8 mouse cellular contexts compared by ENCODE assay signal in genomic region chr1:133069275-133070120, GRCm38 (mm10). TPM values are rescaled to one million over a fixed set of nuclear protein-coding genes. Genes with fewer than 3 reads are reported as not detected.
DNase-seq lines count a peak whose midpoint lies in the region; ATAC-seq and TF ChIP-seq lines count a peak whose summit lies in the region.

No protein-coding gene starts in this region.

- H3K9me3 ChIP-seq in kidney, embryonic 16.5 days (ENCODE audit: low read length), result no peaks in the 10 kb centered on the region
- no peaks in the 10 kb centered on the region for H3K9me3 ChIP-seq in heart, embryonic 11.5 days (replicated peaks; ENCODE audit: control insufficient read depth, low read length)
- H3K9me3 ChIP-seq in limb, embryonic 14.5 days (ENCODE audit: control insufficient read depth, low read length), result no peaks in the 10 kb centered on the region

- 76% methylated on average over 12 of the region's 12 CpGs for WGBS in kidney, embryonic 16.5 days
- WGBS in bone marrow, adult 2 months, result 60% methylated on average over 12 of the region's 12 CpGs
- 62% methylated on average over 12 of the region's 12 CpGs for WGBS in heart, embryonic 11.5 days (ENCODE audit: insufficient replicate concordance)
- WGBS in limb, embryonic 14.5 days, result 72% methylated on average over 12 of the region's 12 CpGs

- DNase-seq in kidney, postnatal 4 days, result no peak
- DNase-seq in limb, embryonic 14.5 days (ENCODE audit: low spot score), result no peak
- DNase-seq in ovary, postnatal 14 days (ENCODE audit: low spot score), result no peak
- DNase-seq in embryo, embryonic 9.5 days (ENCODE audit: extremely low spot score), result no peak

- H3K27ac ChIP-seq in kidney, embryonic 16.5 days (ENCODE audit: low read length), result peak overlapping the region; percentile 71
- H3K27ac ChIP-seq in bone marrow, adult 2 months (ENCODE audit: control insufficient read depth, insufficient read depth, low read depth, low read length, poor library complexity), result peak overlapping the region; percentile 2; the same call in 1 of the 2 replicates
- H3K27ac ChIP-seq in heart, embryonic 11.5 days (ENCODE audit: low read depth, low read length), result peak overlapping the region; percentile 95
- peak overlapping the region; percentile 14; the same call in 1 of the 2 replicates for H3K27ac ChIP-seq in limb, embryonic 14.5 days (replicated peaks; ENCODE audit: low read depth, low read length)

- H3K4me1 ChIP-seq in kidney, embryonic 16.5 days (ENCODE audit: insufficient read depth, low read length), result peaks cover 10% of the 10 kb centered on the region; the same call in 1 of the 2 replicates
- peaks cover 8% of the 10 kb centered on the region for H3K4me1 ChIP-seq in bone marrow, adult 2 months (ENCODE audit: control insufficient read depth, insufficient read depth, low read length)
- H3K4me1 ChIP-seq in heart, embryonic 11.5 days (ENCODE audit: control insufficient read depth, insufficient read depth, low read length), result peaks cover 60% of the 10 kb centered on the region
- peaks cover 13% of the 10 kb centered on the region for H3K4me1 ChIP-seq in limb, embryonic 14.5 days (ENCODE audit: control insufficient read depth, insufficient read depth, low read length)

- H3K9ac ChIP-seq in kidney, embryonic 16.5 days (replicated peaks; ENCODE audit: low read length), result 0 out of 2 replicates have a peak overlapping the region, but pooled peaks have one; percentile 18
- peak overlapping the region; percentile 56 for H3K9ac ChIP-seq in heart, embryonic 11.5 days (ENCODE audit: low read depth, low read length)
- H3K9ac ChIP-seq in limb, embryonic 14.5 days (ENCODE audit: low read depth, low read length, severe bottlenecking), result no peak overlapping the region

- ATAC-seq in kidney, embryonic 16.5 days (ENCODE audit: low FRiP score, low TSS enrichment), result no peak
- ATAC-seq in heart, embryonic 11.5 days (replicated peaks; ENCODE audit: insufficient number of reproducible peaks, low FRiP score, low TSS enrichment), result no peak
- no peak for ATAC-seq in limb, embryonic 14.5 days (ENCODE audit: low FRiP score, low read depth)
- no peak; the same call in 1 of the 2 replicates for ATAC-seq in megakaryocyte progenitor cell, adult 5-6 weeks (replicated peaks; ENCODE audit: poor library complexity)

- no peak for TF ChIP-seq POLR2A in bone marrow, adult 2 months (IDR thresholded peaks at IDR 0.05; ENCODE audit: borderline replicate concordance, control insufficient read depth, low read depth, low read length)
- TF ChIP-seq POLR2A in limb, embryonic 14.5 days (IDR thresholded peaks at IDR 0.05; ENCODE audit: borderline replicate concordance, extremely low read depth, insufficient read depth, insufficient read length), result no peak

- H3K4me3 ChIP-seq in kidney, embryonic 16.5 days (ENCODE audit: low read length), result no peak overlapping the region
- no peak overlapping the region for H3K4me3 ChIP-seq in bone marrow, adult 2 months (replicated peaks; ENCODE audit: control insufficient read depth, low read depth, low read length)
- peak overlapping the region; percentile 25; the same call in 1 of the 2 replicates for H3K4me3 ChIP-seq in heart, embryonic 11.5 days (ENCODE audit: low read depth, low read length)
- no peak overlapping the region for H3K4me3 ChIP-seq in limb, embryonic 14.5 days (replicated peaks; ENCODE audit: low read length)

- H3K36me3 ChIP-seq in kidney, embryonic 16.5 days (ENCODE audit: insufficient read depth, low read length), result 0 out of 2 replicates have a peak, but pooled peaks cover 5% of the 10 kb centered on the region
- H3K36me3 ChIP-seq in heart, embryonic 11.5 days (ENCODE audit: control insufficient read depth, insufficient read depth, low read length), result no peaks in the 10 kb centered on the region; the same call in 1 of the 2 replicates
- H3K36me3 ChIP-seq in limb, embryonic 14.5 days (ENCODE audit: control insufficient read depth, insufficient read depth, low read length), result peaks cover 13% of the 10 kb centered on the region

- no peak for TF ChIP-seq CTCF in bone marrow, adult 2 months (IDR thresholded peaks at IDR 0.05; ENCODE audit: control insufficient read depth, insufficient read depth, low read length)

- H3K27me3 ChIP-seq in kidney, embryonic 16.5 days (ENCODE audit: insufficient read depth, low read length), result no peaks in the 10 kb centered on the region
- H3K27me3 ChIP-seq in heart, embryonic 11.5 days (ENCODE audit: control insufficient read depth, insufficient read depth, low read length), result no peaks in the 10 kb centered on the region
- H3K27me3 ChIP-seq in limb, embryonic 14.5 days (ENCODE audit: control insufficient read depth, insufficient read depth, low read length), result no peaks in the 10 kb centered on the region

- H3K4me2 ChIP-seq in kidney, embryonic 16.5 days (replicated peaks; ENCODE audit: low read depth, low read length), result no peak overlapping the region
- H3K4me2 ChIP-seq in heart, embryonic 11.5 days, result peak overlapping the region; percentile 59
- H3K4me2 ChIP-seq in limb, embryonic 14.5 days (replicated peaks; ENCODE audit: low read depth, low read length, severe bottlenecking), result no peak overlapping the region

RNA-seq across cellular contexts. Expression of gene Pik3c2b, which starts 24.0 kb away (rescaled TPM):
- 5.1 and 5.8 TPM in 2 replicates for polyA plus RNA-seq in kidney, embryonic 16.5 days (2015; fragmentation: Nextera tagmentation; extraction: Ambion mirVana)
- 6.6 and 17.9 TPM in 2 replicates for polyA plus RNA-seq in bone marrow, adult 2 months (2011; ENCODE audit: insufficient read depth, insufficient read length, low replicate concordance, missing spikeins)
- 7.7 and 10.3 TPM in 2 replicates for polyA plus RNA-seq in heart, embryonic 11.5 days (2014; fragmentation: Nextera tagmentation; extraction: Ambion mirVana)
- polyA plus RNA-seq in limb, embryonic 14.5 days (2012; rRNA removed), result 10.7 and 13.5 TPM in 2 replicates
- polyA plus RNA-seq in limb, embryonic 14.5 days (2014; fragmentation: Nextera tagmentation; extraction: Ambion mirVana), result 8.1 and 8.4 TPM in 2 replicates
- 1.8 and 2.6 TPM in 2 replicates for total RNA-seq in megakaryocyte progenitor cell, adult 5-6 weeks (2015)
- total RNA-seq in megakaryocyte progenitor cell, adult 5-6 weeks (2017), result 1.5 and 1.7 TPM in 2 replicates

RNA-seq across cellular contexts. Expression of gene Mdm4, which starts 39.1 kb away (rescaled TPM):
- polyA plus RNA-seq in kidney, embryonic 16.5 days (2015; fragmentation: Nextera tagmentation; extraction: Ambion mirVana), result 27.2 and 29.0 TPM in 2 replicates
- polyA plus RNA-seq in bone marrow, adult 2 months (2011; ENCODE audit: insufficient read depth, insufficient read length, low replicate concordance, missing spikeins), result 33.1 and 66.0 TPM in 2 replicates
- 34.4 and 41.2 TPM in 2 replicates for polyA plus RNA-seq in heart, embryonic 11.5 days (2014; fragmentation: Nextera tagmentation; extraction: Ambion mirVana)
- 132 and 144 TPM in 2 replicates for polyA plus RNA-seq in limb, embryonic 14.5 days (2012; rRNA removed)
- 45.6 and 50.2 TPM in 2 replicates for polyA plus RNA-seq in limb, embryonic 14.5 days (2014; fragmentation: Nextera tagmentation; extraction: Ambion mirVana)
- total RNA-seq in megakaryocyte progenitor cell, adult 5-6 weeks (2015), result 65.0 and 85.1 TPM in 2 replicates
- total RNA-seq in megakaryocyte progenitor cell, adult 5-6 weeks (2017), result 105 and 121 TPM in 2 replicates

Comparison
In these comparisons a context has a peak if more than half of its experiments do, and no peak if none do; other contexts are left out.
1. H3K27ac ChIP-seq: peak in every context shown above with its lines; median percentile 95 in heart, embryonic 11.5 days; 71 in kidney, embryonic 16.5 days; 14 in limb, embryonic 14.5 days; 2 in bone marrow, adult 2 months.